Mouse (Mus musculus): ENCODE measurements around the gene Gm42791. TPM values are rescaled to one million over a fixed set of nuclear protein-coding genes. Genes with fewer than 3 reads are reported as not detected.
A peak's percentile ranks its signal among the peaks of the same experiment; 100 is the strongest.

Gm42791 gene
- polyA plus RNA-seq, 1 experiment from 2014 or later, result 0.47 TPM

GRCm38 (mm10) chr5:149015335-149016201, 20.6 kb upstream of the Gm42791 start:
- peak overlapping the region; percentile 91 for H3K4me2 ChIP-seq (replicated peaks; ENCODE audit: low read depth, low read length)
- peak overlapping the region; percentile 78 for H3K9ac ChIP-seq (ENCODE audit: low read depth, low read length)
- ATAC-seq (ENCODE audit: low FRiP score, low TSS enrichment), result peak; percentile 78
- H3K27ac ChIP-seq (ENCODE audit: low read depth, low read length), result no peak overlapping the region
- H3K9me3 ChIP-seq (ENCODE audit: control insufficient read depth, low read length), result no peaks in the 10 kb centered on the region
- peaks cover 13% of the 10 kb centered on the region for H3K4me1 ChIP-seq (ENCODE audit: control insufficient read depth, insufficient read depth, low read length)
- 1% methylated on average over 32 of the region's 37 CpGs for WGBS
- no peaks in the 10 kb centered on the region for H3K36me3 ChIP-seq (ENCODE audit: control insufficient read depth, insufficient read depth, low read length)
- peak overlapping the region; percentile 53 for H3K4me3 ChIP-seq (ENCODE audit: low read length)
- no peaks in the 10 kb centered on the region for H3K27me3 ChIP-seq (ENCODE audit: control insufficient read depth, insufficient read depth, low read length)

- H3K27ac ChIP-seq (ENCODE audit: low read depth, low read length), result no peak overlapping the region; the same call in 1 of the 2 replicates
- peak; percentile 20; the same call in 1 of the 2 replicates for ATAC-seq (ENCODE audit: low FRiP score, low TSS enrichment)
- peak overlapping the region; percentile 91 for H3K4me2 ChIP-seq (replicated peaks; ENCODE audit: low read depth, low read length)
- H3K9ac ChIP-seq (ENCODE audit: low read depth, low read length), result peak overlapping the region; percentile 78
- no peaks in the 10 kb centered on the region for H3K36me3 ChIP-seq (ENCODE audit: control insufficient read depth, insufficient read depth, low read length)
- H3K9me3 ChIP-seq (ENCODE audit: control insufficient read depth, low read length), result no peaks in the 10 kb centered on the region
- H3K4me1 ChIP-seq (ENCODE audit: control insufficient read depth, insufficient read depth, low read length), result peaks cover 9% of the 10 kb centered on the region
- 12% methylated on average over 17 of the region's 17 CpGs for WGBS
- no peaks in the 10 kb centered on the region for H3K27me3 ChIP-seq (ENCODE audit: control insufficient read depth, insufficient read depth, low read length)
- H3K4me3 ChIP-seq (ENCODE audit: low read length), result peak overlapping the region; percentile 53
Measured at GRCm38 (mm10) chr5:149014600-149015268, 19.8 kb upstream of the Gm42791 start.

DNA sequence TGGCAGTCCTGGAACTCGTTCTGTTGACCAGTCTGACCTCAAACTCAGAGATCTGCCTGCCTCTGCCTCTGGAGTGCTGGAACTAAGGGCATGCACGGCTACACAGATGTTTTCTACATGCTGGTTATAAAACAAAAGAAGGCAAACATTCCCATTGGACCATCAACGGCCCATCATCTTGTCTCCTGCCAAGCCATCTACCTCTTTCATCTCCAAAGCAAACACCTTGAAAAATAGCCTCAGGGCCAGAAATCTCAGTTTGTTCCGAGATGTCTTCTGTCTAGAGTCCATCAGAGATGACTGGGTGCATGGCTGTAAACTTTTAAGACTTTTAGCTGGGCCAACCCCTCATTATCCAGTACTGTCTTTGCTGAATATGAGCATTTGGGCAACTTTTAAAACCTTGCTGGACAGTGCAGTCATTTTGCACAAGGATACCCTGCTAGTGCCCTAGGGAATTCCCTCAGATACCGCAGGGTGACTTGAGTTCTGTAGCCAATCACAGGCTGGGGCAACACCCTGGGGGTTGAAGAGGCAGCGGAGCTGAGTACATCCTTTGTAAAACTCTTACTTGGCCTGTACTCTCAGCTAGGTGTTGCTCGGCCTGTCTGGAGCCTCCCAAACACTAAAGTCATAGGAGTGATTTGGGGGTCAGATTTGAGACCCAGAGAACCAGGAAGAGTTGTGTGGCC, 19.0 kb upstream of the Gm42791 start:
- ATAC-seq (ENCODE audit: low FRiP score, low TSS enrichment), result no peak
- 73% methylated on average over 7 of the region's 7 CpGs for WGBS
- Histone ChIP-seq H3K4me3 (ENCODE audit: low read length) (no peak overlapping the region), H3K27ac (ENCODE audit: low read depth, low read length) (no peak overlapping the region), H3K36me3 (ENCODE audit: control insufficient read depth, insufficient read depth, low read length) (no peaks in the 10 kb centered on the region), H3K9ac (ENCODE audit: low read depth, low read length) (no peak overlapping the region), H3K9me3 (ENCODE audit: control insufficient read depth, low read length) (no peaks in the 10 kb centered on the region), H3K4me1 (ENCODE audit: control insufficient read depth, insufficient read depth, low read length) (peaks cover 9% of the 10 kb centered on the region), H3K27me3 (ENCODE audit: control insufficient read depth, insufficient read depth, low read length) (no peaks in the 10 kb centered on the region), H3K4me2 (replicated peaks; ENCODE audit: low read depth, low read length) (no peak overlapping the region)

DNA sequence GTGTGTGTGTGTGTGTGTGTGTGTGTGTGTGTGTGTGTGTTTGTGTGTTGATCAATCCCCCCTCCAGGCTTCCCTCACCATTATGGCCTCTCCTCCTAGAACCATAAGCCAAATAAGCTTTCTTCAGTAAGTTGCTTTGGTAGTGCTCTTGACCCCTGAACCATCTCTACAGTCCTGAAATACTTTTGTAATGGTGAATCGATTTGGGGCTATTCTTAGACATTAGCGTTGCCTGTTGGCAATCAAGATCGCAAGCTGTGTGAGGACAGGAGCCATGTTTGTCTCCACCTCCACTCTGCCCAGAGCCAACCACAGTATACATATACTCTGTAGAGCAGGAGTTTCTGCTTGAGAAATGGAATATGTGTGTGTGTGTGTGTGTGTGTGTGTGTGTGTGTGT, 14.2 kb upstream of the Gm42791 start:
- Histone ChIP-seq H3K4me3 (ENCODE audit: low read length) (no peak overlapping the region), H3K9ac (ENCODE audit: low read depth, low read length) (no peak overlapping the region), H3K4me2 (replicated peaks; ENCODE audit: low read depth, low read length) (no peak overlapping the region), H3K27me3 (ENCODE audit: control insufficient read depth, insufficient read depth, low read length) (no peaks in the 10 kb centered on the region), H3K9me3 (ENCODE audit: control insufficient read depth, low read length) (no peaks in the 10 kb centered on the region), H3K36me3 (ENCODE audit: control insufficient read depth, insufficient read depth, low read length) (no peaks in the 10 kb centered on the region), H3K4me1 (ENCODE audit: control insufficient read depth, insufficient read depth, low read length) (peaks cover 18% of the 10 kb centered on the region), H3K27ac (ENCODE audit: low read depth, low read length) (no peak overlapping the region)
- 93% methylated on average over 3 of the region's 3 CpGs for WGBS
- no peak for ATAC-seq (ENCODE audit: low FRiP score, low TSS enrichment)

DNA sequence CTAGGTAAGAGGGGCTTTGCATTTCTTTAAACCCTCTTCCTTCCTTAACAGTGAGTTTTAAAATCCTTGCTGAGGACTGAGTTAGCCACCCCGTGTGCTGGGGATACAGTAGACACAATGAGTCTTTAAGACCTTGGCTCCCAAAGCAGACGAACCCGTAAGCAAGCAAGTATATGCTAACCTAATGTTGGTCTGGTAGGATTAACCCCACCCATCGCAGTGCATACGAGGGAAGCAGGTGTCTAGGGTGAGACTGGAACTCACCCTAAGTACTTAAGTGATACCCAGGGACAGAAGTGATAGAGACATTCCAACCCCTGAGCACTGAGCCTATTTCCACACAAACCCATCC, 12.3 kb upstream of the Gm42791 start:
- Histone ChIP-seq H3K9ac (ENCODE audit: low read depth, low read length) (peak overlapping the region; percentile 55; the same call in 1 of the 2 replicates), H3K36me3 (ENCODE audit: control insufficient read depth, insufficient read depth, low read length) (no peaks in the 10 kb centered on the region), H3K4me3 (ENCODE audit: low read length) (peak overlapping the region; percentile 21; the same call in 1 of the 2 replicates), H3K27ac (ENCODE audit: low read depth, low read length) (peak overlapping the region; percentile 73; the same call in 1 of the 2 replicates), H3K4me1 (ENCODE audit: control insufficient read depth, insufficient read depth, low read length) (peaks cover 28% of the 10 kb centered on the region), H3K27me3 (ENCODE audit: control insufficient read depth, insufficient read depth, low read length) (no peaks in the 10 kb centered on the region), H3K9me3 (ENCODE audit: control insufficient read depth, low read length) (no peaks in the 10 kb centered on the region), H3K4me2 (replicated peaks; ENCODE audit: low read depth, low read length) (peak overlapping the region; percentile 54)
- ATAC-seq (ENCODE audit: low FRiP score, low TSS enrichment), result no peak
- WGBS, result 58% methylated on average over 5 of the region's 5 CpGs

DNA sequence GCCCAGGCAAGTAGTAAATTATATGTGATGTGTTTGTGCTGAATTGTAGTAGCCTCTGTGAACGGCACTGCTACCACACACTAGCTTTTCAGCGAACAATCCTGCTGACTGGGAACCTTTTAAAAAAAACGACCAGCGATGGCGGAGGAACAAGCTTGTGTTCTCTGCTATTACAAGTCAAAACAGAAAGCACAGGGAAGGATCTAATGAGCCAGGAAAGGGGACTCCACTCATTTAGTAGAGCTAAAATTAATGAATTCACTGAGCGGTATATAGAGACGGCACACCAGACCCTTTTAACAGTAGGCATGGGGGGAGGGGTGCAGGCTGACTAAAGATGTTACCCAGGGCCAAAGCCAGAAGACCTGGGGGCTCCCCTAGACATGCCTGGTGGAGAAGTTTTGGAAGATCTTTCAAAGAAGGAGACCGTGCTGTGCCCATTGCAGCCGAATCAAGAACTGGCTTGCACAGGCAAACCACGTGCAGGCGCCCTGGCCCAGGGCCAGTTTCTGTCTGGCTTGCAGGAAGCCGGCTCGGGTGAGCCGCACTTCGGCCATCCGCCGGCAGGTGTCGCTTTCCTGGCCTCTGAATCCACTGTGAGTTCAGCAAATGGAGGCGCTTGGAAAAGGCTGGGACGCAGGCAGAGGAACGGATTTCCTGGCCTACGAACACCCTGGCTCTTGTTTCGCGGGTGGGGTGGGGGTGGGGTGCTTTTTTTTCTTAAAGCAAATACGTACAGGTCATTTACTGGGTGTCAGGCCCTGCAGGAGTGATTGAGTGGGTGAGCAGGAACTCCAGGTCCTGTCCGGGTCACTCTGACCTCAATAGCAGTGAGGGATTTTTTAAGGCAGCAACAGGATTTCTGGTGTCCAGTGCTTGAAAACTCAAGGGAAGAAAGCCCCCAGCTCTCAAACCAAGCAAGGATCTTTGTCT, 11.7 kb upstream of the Gm42791 start:
- ATAC-seq (ENCODE audit: low FRiP score, low TSS enrichment), result peak; percentile 78
- Histone ChIP-seq H3K9me3 (ENCODE audit: control insufficient read depth, low read length) (no peaks in the 10 kb centered on the region), H3K36me3 (ENCODE audit: control insufficient read depth, insufficient read depth, low read length) (no peaks in the 10 kb centered on the region), H3K4me3 (ENCODE audit: low read length) (peak overlapping the region; percentile 21), H3K9ac (ENCODE audit: low read depth, low read length) (peak overlapping the region; percentile 55), H3K27me3 (ENCODE audit: control insufficient read depth, insufficient read depth, low read length) (no peaks in the 10 kb centered on the region), H3K27ac (ENCODE audit: low read depth, low read length) (peak overlapping the region; percentile 73), H3K4me2 (replicated peaks; ENCODE audit: low read depth, low read length) (peak overlapping the region; percentile 54), H3K4me1 (ENCODE audit: control insufficient read depth, insufficient read depth, low read length) (peaks cover 35% of the 10 kb centered on the region)
- WGBS, result 8% methylated on average over 26 of the region's 26 CpGs

DNA sequence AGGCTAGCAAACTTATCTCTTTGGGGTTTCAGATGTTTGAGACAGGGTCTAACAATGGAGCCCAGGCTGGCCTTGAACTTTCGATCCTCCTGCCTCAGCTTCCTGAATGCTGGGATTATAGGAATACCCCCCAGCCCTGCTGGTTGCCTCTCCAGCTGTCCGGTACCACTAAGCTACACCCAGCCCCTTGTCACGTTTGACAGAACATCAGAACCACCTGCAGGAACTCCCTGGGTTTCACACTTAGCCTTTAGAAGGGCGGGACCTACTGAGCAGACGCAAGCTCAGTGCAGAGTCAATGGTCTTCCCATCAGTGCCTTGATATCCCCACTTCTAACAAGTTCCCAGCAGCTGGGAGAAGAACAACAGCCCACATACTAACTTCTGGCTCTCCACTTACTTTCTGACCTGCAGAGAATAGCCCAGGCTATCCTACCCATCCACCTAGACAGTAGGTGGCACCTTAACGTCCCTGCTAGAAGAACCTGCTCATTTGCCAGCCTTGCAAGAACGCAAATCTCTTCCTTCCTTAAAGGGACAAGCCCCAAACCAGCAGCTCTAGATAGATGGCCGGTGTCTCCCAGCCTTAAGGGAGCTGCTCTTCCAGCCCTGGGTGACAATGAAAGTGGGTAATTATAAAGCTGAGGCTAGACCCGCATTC, 10.9 kb upstream of the Gm42791 start:
- Histone ChIP-seq H3K4me1 (ENCODE audit: control insufficient read depth, insufficient read depth, low read length) (peaks cover 36% of the 10 kb centered on the region), H3K27me3 (ENCODE audit: control insufficient read depth, insufficient read depth, low read length) (no peaks in the 10 kb centered on the region), H3K9ac (ENCODE audit: low read depth, low read length) (no peak overlapping the region; the same call in 1 of the 2 replicates), H3K9me3 (ENCODE audit: control insufficient read depth, low read length) (no peaks in the 10 kb centered on the region), H3K4me3 (ENCODE audit: low read length) (no peak overlapping the region), H3K27ac (ENCODE audit: low read depth, low read length) (no peak overlapping the region), H3K4me2 (replicated peaks; ENCODE audit: low read depth, low read length) (peak overlapping the region; percentile 54), H3K36me3 (ENCODE audit: control insufficient read depth, insufficient read depth, low read length) (no peaks in the 10 kb centered on the region)
- 55% methylated on average over 9 of the region's 9 CpGs for WGBS
- ATAC-seq (ENCODE audit: low FRiP score, low TSS enrichment), result no peak; the same call in 1 of the 2 replicates

GRCm38 (mm10) chr5:149005083-149005482, 10.1 kb upstream of the Gm42791 start:
- no peak overlapping the region for H3K4me3 ChIP-seq (ENCODE audit: low read length)
- H3K4me1 ChIP-seq (ENCODE audit: control insufficient read depth, insufficient read depth, low read length), result peaks cover 36% of the 10 kb centered on the region
- ATAC-seq (ENCODE audit: low FRiP score, low TSS enrichment), result peak; percentile 58
- H3K9ac ChIP-seq (ENCODE audit: low read depth, low read length), result no peak overlapping the region
- no peaks in the 10 kb centered on the region for H3K9me3 ChIP-seq (ENCODE audit: control insufficient read depth, low read length)
- no peaks in the 10 kb centered on the region for H3K27me3 ChIP-seq (ENCODE audit: control insufficient read depth, insufficient read depth, low read length)
- H3K27ac ChIP-seq (ENCODE audit: low read depth, low read length), result no peak overlapping the region
- H3K4me2 ChIP-seq (replicated peaks; ENCODE audit: low read depth, low read length), result no peak overlapping the region
- H3K36me3 ChIP-seq (ENCODE audit: control insufficient read depth, insufficient read depth, low read length), result no peaks in the 10 kb centered on the region
- WGBS, result 18% methylated on average over 9 of the region's 9 CpGs
